Mouse (Mus musculus) hindbrain, embryonic 12.5 days (tissue): ENCODE measurements around the gene Ergic1. TPM values are rescaled to one million over a fixed set of nuclear protein-coding genes. Genes with fewer than 3 reads are reported as not detected.
A peak's percentile ranks its signal among the peaks of the same experiment; 100 is the strongest.

Experiments
- ATAC-seq: fragments of 200-750 bp; cut with Nextera tagmentation; 2 replicates; pipeline ENCODE4 v1.8.0; 2017; ENCODE audit warnings: moderate TSS enrichment; ENCODE audit not compliant: low FRiP score
- H3K27ac ChIP-seq: fragments of 300-500 bp; sonication (generic); 2 replicates; pipeline ENCODE4 v1.5.1; 2016; ENCODE audit warnings: mild to moderate bottlenecking
- H3K27me3 ChIP-seq: fragments of 300-500 bp; sonication (generic); 2 replicates; pipeline ENCODE4 v1.6.1; 2016; ENCODE audit warnings: mild to moderate bottlenecking
- H3K36me3 ChIP-seq: fragments of 300-500 bp; sonication (generic); 2 replicates; pipeline ENCODE4 v1.6.1; 2016; ENCODE audit warnings: mild to moderate bottlenecking
- H3K4me1 ChIP-seq: fragments of 300-500 bp; sonication (generic); 2 replicates; pipeline ENCODE4 v1.6.1; 2016
- H3K4me2 ChIP-seq: fragments of 300-500 bp; sonication (generic); replicated peaks from 2 replicates; pipeline ENCODE4 v1.6.1; 2016; ENCODE audit warnings: mild to moderate bottlenecking
- H3K4me3 ChIP-seq: fragments of 300-500 bp; sonication (generic); 2 replicates; pipeline ENCODE4 v1.5.1; 2016; ENCODE audit warnings: mild to moderate bottlenecking
- H3K9ac ChIP-seq: fragments of 300-500 bp; sonication (generic); 2 replicates; pipeline ENCODE4 v1.6.1; 2016; ENCODE audit warnings: mild to moderate bottlenecking, moderate library complexity
- H3K9me3 ChIP-seq: fragments of 300-500 bp; sonication (generic); replicated peaks from 2 replicates; pipeline ENCODE4 v1.6.1; 2016; ENCODE audit warnings: mild to moderate bottlenecking
- WGBS: fragments of 180-500 bp; shearing (Covaris S2); methylation state at CpG from one replicate; pipeline ENCODE4 v1.1.7; 2016; 5-methylcytosine and 5-hydroxymethylcytosine counted together
- polyA plus RNA-seq: library from polyadenylated mRNA; unstranded; fragments of >200 nt; fragmentation: Nextera tagmentation; extraction: Ambion mirVana; gene quantifications from 2 replicates; pipeline ENCODE4 v1.2.1, GENCODE M21; 2016

The Ergic1 gene
- polyA plus RNA-seq, 1 experiment from 2014 or later = 85.3 TPM

GRCm38 (mm10) chr17:26547771-26548170, 13.5 kb upstream of the Ergic1 start:
- no peaks in the 10 kb centered on the region for H3K9me3 ChIP-seq
- H3K9ac ChIP-seq = no peak overlapping the region
- WGBS = 40% methylated on average over 6 of the region's 7 CpGs
- ATAC-seq = no peak
- peaks cover 11% of the 10 kb centered on the region for H3K27me3 ChIP-seq
- H3K4me2 ChIP-seq = no peak overlapping the region
- no peaks in the 10 kb centered on the region for H3K4me1 ChIP-seq
- no peak overlapping the region for H3K4me3 ChIP-seq
- H3K36me3 ChIP-seq = no peaks in the 10 kb centered on the region
- no peak overlapping the region for H3K27ac ChIP-seq

GRCm38 (mm10) chr17:26548566-26548965, 12.7 kb upstream of the Ergic1 start:
- peaks cover 11% of the 10 kb centered on the region for H3K27me3 ChIP-seq
- no peak overlapping the region for H3K9ac ChIP-seq
- H3K4me1 ChIP-seq = no peaks in the 10 kb centered on the region
- no peaks in the 10 kb centered on the region for H3K36me3 ChIP-seq
- no peak overlapping the region for H3K4me2 ChIP-seq
- H3K27ac ChIP-seq = no peak overlapping the region
- H3K4me3 ChIP-seq = no peak overlapping the region
- H3K9me3 ChIP-seq = no peaks in the 10 kb centered on the region
- ATAC-seq = no peak
- 3% methylated on average over 3 of the region's 5 CpGs for WGBS

- H3K4me1 ChIP-seq = no peaks in the 10 kb centered on the region
- WGBS = 11% methylated on average over 12 of the region's 12 CpGs
- no peak overlapping the region for H3K4me2 ChIP-seq
- H3K27ac ChIP-seq = no peak overlapping the region
- peaks cover 11% of the 10 kb centered on the region for H3K27me3 ChIP-seq
- no peak for ATAC-seq
- no peaks in the 10 kb centered on the region for H3K9me3 ChIP-seq
- H3K4me3 ChIP-seq = no peak overlapping the region
- no peak overlapping the region for H3K9ac ChIP-seq
- H3K36me3 ChIP-seq = no peaks in the 10 kb centered on the region
These were observed 12.0 kb upstream of the Ergic1 start for GRCm38 (mm10) chr17:26549148-26549809.

GRCm38 (mm10) chr17:26551104-26551503, 10.2 kb upstream of the Ergic1 start:
- no peak overlapping the region for H3K4me2 ChIP-seq
- no peaks in the 10 kb centered on the region for H3K4me1 ChIP-seq
- 87% methylated on average over 6 of the region's 6 CpGs for WGBS
- no peak for ATAC-seq
- H3K27ac ChIP-seq = no peak overlapping the region
- no peak overlapping the region for H3K4me3 ChIP-seq
- no peak overlapping the region for H3K9ac ChIP-seq
- peaks cover 11% of the 10 kb centered on the region for H3K27me3 ChIP-seq
- H3K36me3 ChIP-seq = no peaks in the 10 kb centered on the region
- H3K9me3 ChIP-seq = no peaks in the 10 kb centered on the region

- Histone ChIP-seq H3K27ac (no peak overlapping the region), H3K27me3 (peaks cover 11% of the 10 kb centered on the region), H3K9me3 (no peaks in the 10 kb centered on the region), H3K4me2 (no peak overlapping the region), H3K4me3 (no peak overlapping the region), H3K4me1 (no peaks in the 10 kb centered on the region), H3K9ac (no peak overlapping the region), H3K36me3 (no peaks in the 10 kb centered on the region)
- WGBS = 70% methylated on average over 3 of the region's 3 CpGs
- no peak for ATAC-seq
These were observed 8.3 kb upstream of the Ergic1 start for GRCm38 (mm10) chr17:26553033-26553432.

GRCm38 (mm10) chr17:26560526-26561289, 581 bp upstream of the Ergic1 start:
- Histone ChIP-seq H3K9ac (peak overlapping the region; percentile 92), H3K27ac (peak overlapping the region; percentile 75), H3K4me2 (peak overlapping the region; percentile 89), H3K9me3 (no peaks in the 10 kb centered on the region), H3K4me3 (peak overlapping the region; percentile 90), H3K27me3 (no peaks in the 10 kb centered on the region), H3K4me1 (peaks cover 30% of the 10 kb centered on the region), H3K36me3 (peaks cover 23% of the 10 kb centered on the region)
- 34% methylated on average over 9 of the region's 9 CpGs for WGBS
- 0 out of 2 replicates have a peak, but pooled peaks have one; percentile 47 for ATAC-seq

GRCm38 (mm10) chr17:26561651-26562181, 427 bp downstream of the Ergic1 start, which contains the start of gene Dusp1:
Gene Dusp1, minus strand, starts transcription at chr17:26562128.
- Histone ChIP-seq H3K4me2 (peak within 1 kb of the TSS; percentile 89), H3K36me3 (peaks cover 32% of the 10 kb centered on the region), H3K27me3 (no peaks in the 10 kb centered on the region), H3K9ac (peak within 1 kb of the TSS; percentile 92), H3K9me3 (no peaks in the 10 kb centered on the region), H3K4me3 (peak within 1 kb of the TSS; percentile 90), H3K27ac (peak within 1 kb of the TSS; percentile 75), H3K4me1 (peaks cover 30% of the 10 kb centered on the region)
- WGBS = 1% methylated on average over 25 of the region's 25 CpGs
- ATAC-seq = peak; percentile 86

GRCm38 (mm10) chr17:26562292-26562691, 1.0 kb downstream of the Ergic1 start:
- Histone ChIP-seq H3K27ac (no peak overlapping the region; the same call in 1 of the 2 replicates), H3K4me1 (peaks cover 30% of the 10 kb centered on the region), H3K9me3 (no peaks in the 10 kb centered on the region), H3K4me3 (peak overlapping the region; percentile 90), H3K4me2 (peak overlapping the region; percentile 89), H3K36me3 (peaks cover 38% of the 10 kb centered on the region), H3K27me3 (no peaks in the 10 kb centered on the region), H3K9ac (peak overlapping the region; percentile 92)
- 68% methylated on average over 4 of the region's 4 CpGs for WGBS
- no peak for ATAC-seq

- 84% methylated on average over 6 of the region's 6 CpGs for WGBS
- H3K4me1 ChIP-seq = peaks cover 30% of the 10 kb centered on the region
- H3K27ac ChIP-seq = no peak overlapping the region
- H3K36me3 ChIP-seq = peaks cover 49% of the 10 kb centered on the region
- H3K9ac ChIP-seq = no peak overlapping the region
- H3K4me3 ChIP-seq = no peak overlapping the region
- H3K4me2 ChIP-seq = no peak overlapping the region
- no peak for ATAC-seq
- no peaks in the 10 kb centered on the region for H3K27me3 ChIP-seq
- no peaks in the 10 kb centered on the region for H3K9me3 ChIP-seq
These were observed 2.2 kb downstream of the Ergic1 start for GRCm38 (mm10) chr17:26563476-26563875.

- no peak for ATAC-seq
- Histone ChIP-seq H3K4me2 (no peak overlapping the region), H3K4me1 (peaks cover 30% of the 10 kb centered on the region), H3K4me3 (no peak overlapping the region), H3K9ac (no peak overlapping the region), H3K9me3 (no peaks in the 10 kb centered on the region), H3K36me3 (peaks cover 58% of the 10 kb centered on the region), H3K27ac (no peak overlapping the region), H3K27me3 (no peaks in the 10 kb centered on the region)
- WGBS = 73% methylated on average over 9 of the region's 9 CpGs
These were observed 3.1 kb downstream of the Ergic1 start for GRCm38 (mm10) chr17:26564439-26564838.

GRCm38 (mm10) chr17:26567142-26567817, 6.0 kb downstream of the Ergic1 start:
- no peaks in the 10 kb centered on the region for H3K27me3 ChIP-seq
- H3K4me3 ChIP-seq = no peak overlapping the region
- H3K9ac ChIP-seq = no peak overlapping the region
- H3K36me3 ChIP-seq = peaks cover 69% of the 10 kb centered on the region
- no peak overlapping the region for H3K4me2 ChIP-seq
- no peaks in the 10 kb centered on the region for H3K9me3 ChIP-seq
- 92% methylated on average over 8 of the region's 8 CpGs for WGBS
- ATAC-seq = no peak
- H3K4me1 ChIP-seq = peaks cover 19% of the 10 kb centered on the region
- H3K27ac ChIP-seq = no peak overlapping the region

- 98% methylated on average over 4 of the region's 4 CpGs for WGBS
- no peaks in the 10 kb centered on the region for H3K9me3 ChIP-seq
- H3K27ac ChIP-seq = no peak overlapping the region
- H3K36me3 ChIP-seq = peaks cover 69% of the 10 kb centered on the region
- no peaks in the 10 kb centered on the region for H3K27me3 ChIP-seq
- no peak overlapping the region for H3K4me3 ChIP-seq
- peaks cover 14% of the 10 kb centered on the region for H3K4me1 ChIP-seq
- H3K9ac ChIP-seq = no peak overlapping the region
- no peak for ATAC-seq
- H3K4me2 ChIP-seq = no peak overlapping the region
These were observed 6.5 kb downstream of the Ergic1 start for GRCm38 (mm10) chr17:26567818-26568173.
